Mouse (Mus musculus) adrenal gland, adult 18-20 months (tissue): Measurements from ENCODE around the gene Rpsa. TPM values are rescaled to one million over a fixed set of nuclear protein-coding genes. Genes with fewer than 3 reads are reported as not detected.
"Not testable (repeated sequence)": the region's sequence is repeated elsewhere in the genome, so short reads cannot be mapped to it uniquely, and the experiment has no call there.

ENCODE experiments used
- DNase-seq, 2 experiments: peaks; one replicate each; pipeline ENCODE4 v3.0.0; 2021 to 2022; ENCODE audit warnings: low spot score in 2 of 2
- long read RNA-seq, 2 experiments: library from polyadenylated mRNA; stranded (forward); transcript quantifications; one replicate each; pipeline ENCODE4 v2.0.0; 2021
- total RNA-seq, 2 experiments: library from RNA; stranded (reverse); gene quantifications; 1 replicate in 1 of 2; 2 replicates in 1 of 2; pipeline ENCODE4 v1.2.3; 2021

The Rpsa gene
- 100 to 1,000 TPM; 726 to 738 TPM for total RNA-seq
- long read RNA-seq, experiment 1, transcript Rpsa-201 (7 exons, 1,938 nt) = major isoform, 63 of 75 reads
- long read RNA-seq, experiment 1, partial matches to known transcripts = 5 of 75 reads
- long read RNA-seq, experiment 1, other reads (novel, unspliced or antisense) = 3 of 75 reads
- long read RNA-seq, experiment 2, transcript Rpsa-201 (7 exons, 1,938 nt) = major isoform, 228 of 296 reads
- long read RNA-seq, experiment 2, transcript Rpsa-204 (6 exons, 1,599 nt) = minor isoform, 12 of 296 reads
- long read RNA-seq, experiment 2, partial matches to known transcripts = 51 of 296 reads
- long read RNA-seq, experiment 2, other reads (novel, unspliced or antisense) = 5 of 296 reads

GRCm38 (mm10) chr9:120127538-120128251, at the start of gene Rpsa:
Gene Rpsa, plus strand, starts transcription at chr9:120127689.
- peak; percentile 92 for DNase-seq

GRCm38 (mm10) chr9:120078241-120078640, 49.2 kb upstream of the Rpsa start:
- no peak for DNase-seq

DNA sequence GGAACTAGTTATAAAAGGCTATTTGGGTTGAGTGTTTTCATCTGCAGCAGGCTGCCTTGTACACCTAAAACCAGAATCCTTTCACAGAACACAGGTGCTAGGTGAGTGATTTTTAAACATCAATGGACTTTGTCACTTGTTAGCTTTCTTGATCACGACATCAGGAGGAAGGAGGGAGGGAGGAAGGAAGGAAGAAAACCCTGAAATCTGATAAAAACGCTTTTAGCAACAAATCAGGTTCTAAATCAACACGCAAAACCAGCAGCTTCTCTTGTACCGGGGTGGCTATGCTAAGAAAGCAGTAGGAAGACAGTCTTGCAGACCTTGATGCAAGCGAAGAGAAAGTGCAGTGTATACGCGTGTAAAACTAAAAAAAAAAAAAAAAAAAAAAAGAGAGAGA, 47.6 kb upstream of the Rpsa start:
- no peak for DNase-seq

DNA sequence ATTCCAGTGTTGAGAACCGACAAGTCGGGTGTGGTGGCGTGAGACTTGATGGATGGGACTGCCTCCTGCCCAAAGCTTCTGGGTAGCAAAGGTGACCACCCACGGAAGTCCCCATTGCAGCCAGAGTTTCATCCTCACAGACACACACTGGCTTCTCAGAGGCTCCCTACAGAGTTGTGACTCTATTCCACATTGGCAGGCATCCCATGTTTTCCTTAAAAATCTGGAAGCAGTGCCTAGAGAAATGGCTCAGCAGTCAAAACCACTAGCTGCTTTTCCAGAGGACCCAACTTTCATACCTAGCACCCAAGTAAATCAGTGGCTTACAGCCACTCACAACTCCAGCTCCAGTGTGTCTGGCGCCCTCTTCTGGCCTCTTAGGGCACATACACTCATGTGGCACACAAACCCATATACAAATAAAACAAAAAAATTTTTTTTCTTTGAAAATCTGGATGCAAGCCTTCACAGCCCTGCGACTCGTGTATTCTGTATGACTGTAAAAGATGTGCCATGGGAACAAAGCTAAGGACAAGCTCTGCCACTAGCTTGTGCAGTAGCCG, 46.9 kb upstream of the Rpsa start:
- DNase-seq = no peak

DNA sequence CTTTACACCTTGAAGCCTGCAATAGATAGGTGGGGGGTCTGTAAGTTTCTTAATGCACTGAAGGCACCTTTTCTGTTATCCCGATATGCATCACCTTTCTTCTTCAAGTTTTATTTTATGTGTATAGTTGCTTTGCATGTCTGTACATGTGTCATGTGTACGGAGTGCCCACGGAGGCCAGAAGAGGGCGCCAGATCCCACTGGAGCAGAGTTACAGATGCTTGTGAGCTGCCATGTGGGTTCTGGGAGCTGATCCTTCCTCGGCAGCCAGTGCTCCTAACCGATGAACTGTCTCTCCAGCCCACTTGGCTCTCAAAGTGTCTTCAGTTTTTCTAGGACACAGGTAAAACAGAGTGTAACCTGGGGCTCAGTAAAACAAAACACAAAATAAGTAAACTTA, 46.2 kb upstream of the Rpsa start:
- DNase-seq = no peak

GRCm38 (mm10) chr9:120081967-120082366, 45.5 kb upstream of the Rpsa start:
- no peak for DNase-seq

DNA sequence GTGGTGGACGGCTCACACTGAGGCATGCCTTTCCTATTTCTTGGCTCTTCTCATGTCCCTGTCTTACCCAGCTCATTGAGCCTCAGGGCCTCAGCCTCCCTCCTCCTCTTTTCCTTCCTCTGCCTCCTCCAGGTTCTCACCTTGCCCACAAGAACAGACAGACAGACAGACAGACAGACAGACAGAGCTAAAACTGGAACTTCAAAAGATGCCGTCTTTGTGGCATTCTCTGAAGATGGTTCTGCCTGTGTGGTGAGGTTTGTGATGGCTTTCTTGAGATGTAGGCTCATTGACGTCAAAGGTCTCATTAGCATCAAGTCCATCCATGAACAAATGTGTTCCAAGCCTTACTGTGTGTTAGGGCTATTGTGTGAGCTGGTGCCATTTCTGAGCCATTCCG, 44.8 kb upstream of the Rpsa start:
- DNase-seq = no peak

DNA sequence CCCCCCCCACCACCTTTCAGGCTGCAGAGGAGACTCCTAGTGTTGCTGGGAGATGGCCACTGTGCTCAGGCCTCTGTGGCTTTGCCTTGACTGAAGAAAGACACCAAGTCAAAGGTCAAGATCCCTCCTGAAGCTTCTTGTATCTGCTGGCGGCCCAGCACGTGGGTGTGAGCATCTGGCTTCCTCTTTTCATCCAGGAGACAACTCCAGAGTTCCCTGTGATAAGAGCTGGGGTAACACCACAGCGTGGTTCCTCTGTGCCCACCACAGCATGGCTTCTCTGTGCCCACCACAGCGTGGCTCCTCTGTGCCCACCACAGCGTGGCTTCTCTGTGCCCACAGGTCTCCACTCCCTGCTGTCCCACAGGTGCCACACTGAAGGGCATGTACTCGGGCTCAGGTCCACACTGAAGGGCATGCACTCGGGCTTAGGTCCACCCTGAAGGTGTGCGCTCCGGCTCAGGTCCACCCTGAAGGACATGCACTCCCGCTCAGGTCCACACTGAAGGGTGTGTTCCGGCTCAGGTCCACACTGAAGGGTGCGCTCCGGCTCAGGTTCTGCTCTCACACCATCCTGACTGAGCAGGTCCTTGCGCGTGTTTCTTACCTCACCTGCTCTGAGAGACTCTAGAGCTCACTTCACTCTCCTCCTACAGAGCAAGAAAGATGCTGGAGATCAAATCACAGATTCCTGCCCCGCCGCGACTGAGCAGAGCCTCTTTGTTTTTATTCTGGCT, 44.2 kb upstream of the Rpsa start:
- DNase-seq = no peak

DNA sequence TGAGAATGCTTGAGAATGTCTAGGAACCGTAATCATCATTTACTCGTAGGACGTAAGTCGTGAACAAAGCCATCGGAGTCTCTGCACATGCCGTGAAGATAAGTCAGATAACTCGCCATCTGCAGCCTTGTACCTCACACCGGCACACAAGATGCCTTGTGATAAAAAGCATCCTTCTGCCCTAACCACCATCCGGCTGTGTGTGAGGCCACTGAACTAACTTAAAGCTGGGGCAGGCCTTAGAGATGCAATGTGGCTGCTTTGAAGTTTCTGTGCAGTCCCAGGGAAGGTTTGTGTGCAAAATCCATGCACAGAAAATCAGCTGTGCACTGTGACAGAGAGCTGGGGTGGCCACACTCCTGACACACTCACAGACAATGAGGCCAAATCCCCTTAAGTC, 43.1 kb upstream of the Rpsa start:
- no peak for DNase-seq

DNA sequence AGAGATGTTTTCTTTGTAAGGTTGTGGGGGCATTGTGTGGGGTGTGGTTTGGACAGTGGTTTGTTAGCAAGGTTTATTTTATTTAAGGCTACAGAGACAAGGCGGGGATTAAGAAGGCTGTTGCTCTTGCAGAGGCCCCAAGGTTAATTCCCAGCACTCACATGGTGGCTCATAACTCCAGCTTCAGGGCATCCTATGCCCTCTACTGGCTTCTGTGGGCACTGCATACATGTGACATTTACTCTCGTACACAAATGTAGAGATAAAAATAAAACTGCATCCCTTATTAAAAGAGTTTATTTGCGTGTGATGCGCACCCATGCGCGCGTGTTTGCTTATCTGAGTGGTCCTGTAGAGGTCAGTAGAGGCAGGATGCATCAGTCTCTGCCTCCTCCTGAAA, 38.4 kb upstream of the Rpsa start:
- no peak for DNase-seq

- DNase-seq = no peak
Observed at GRCm38 (mm10) chr9:120091086-120091485, 36.4 kb upstream of the Rpsa start.

GRCm38 (mm10) chr9:120091696-120092238, 35.7 kb upstream of the Rpsa start, which contains the start of gene Ccr8:
Gene Ccr8, plus strand, starts transcription at chr9:120092114.
- no peak for DNase-seq

DNA sequence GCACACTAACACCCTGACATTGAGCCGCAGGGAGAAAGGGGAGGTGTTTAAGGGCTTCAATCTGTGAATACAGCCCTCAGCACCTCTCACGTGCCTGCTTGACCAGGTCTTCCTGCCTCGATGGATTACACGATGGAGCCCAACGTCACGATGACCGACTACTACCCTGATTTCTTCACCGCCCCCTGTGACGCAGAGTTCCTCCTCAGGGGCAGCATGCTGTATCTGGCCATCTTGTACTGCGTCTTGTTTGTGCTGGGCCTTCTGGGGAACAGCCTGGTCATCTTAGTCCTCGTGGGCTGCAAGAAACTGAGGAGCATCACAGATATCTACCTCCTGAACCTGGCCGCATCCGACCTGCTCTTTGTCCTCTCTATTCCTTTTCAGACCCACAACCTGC, 33.8 kb upstream of the Rpsa start:
- DNase-seq = no peak

GRCm38 (mm10) chr9:120095886-120096285, 31.6 kb upstream of the Rpsa start:
- no peak for DNase-seq

GRCm38 (mm10) chr9:120098682-120099081, 28.8 kb upstream of the Rpsa start:
- peak; percentile 55 to 64 for DNase-seq

GRCm38 (mm10) chr9:120099304-120099703, 28.2 kb upstream of the Rpsa start:
- no peak for DNase-seq

DNA sequence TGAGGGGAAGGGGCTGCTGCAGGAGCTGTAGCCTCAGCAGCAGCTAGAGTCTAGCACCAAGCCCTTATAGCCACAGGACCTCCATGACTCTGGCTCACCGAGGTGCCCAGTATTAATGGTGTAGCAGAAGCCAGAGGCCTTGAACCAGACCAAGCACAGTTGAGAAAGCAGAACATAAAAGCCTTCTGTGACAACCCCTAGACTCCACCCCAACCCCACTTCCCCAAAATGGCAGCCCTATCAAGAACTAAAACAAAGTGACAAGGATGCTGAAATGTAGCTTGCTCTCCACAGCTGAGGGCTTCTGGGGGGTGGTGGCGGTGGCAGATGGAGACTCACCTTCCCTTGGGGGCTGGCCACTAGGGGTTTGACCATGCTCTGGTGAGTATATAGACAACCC, 26.3 kb upstream of the Rpsa start:
- no peak for DNase-seq

GRCm38 (mm10) chr9:120108953-120109352, 18.5 kb upstream of the Rpsa start:
- DNase-seq = not testable (repeated sequence)

DNA sequence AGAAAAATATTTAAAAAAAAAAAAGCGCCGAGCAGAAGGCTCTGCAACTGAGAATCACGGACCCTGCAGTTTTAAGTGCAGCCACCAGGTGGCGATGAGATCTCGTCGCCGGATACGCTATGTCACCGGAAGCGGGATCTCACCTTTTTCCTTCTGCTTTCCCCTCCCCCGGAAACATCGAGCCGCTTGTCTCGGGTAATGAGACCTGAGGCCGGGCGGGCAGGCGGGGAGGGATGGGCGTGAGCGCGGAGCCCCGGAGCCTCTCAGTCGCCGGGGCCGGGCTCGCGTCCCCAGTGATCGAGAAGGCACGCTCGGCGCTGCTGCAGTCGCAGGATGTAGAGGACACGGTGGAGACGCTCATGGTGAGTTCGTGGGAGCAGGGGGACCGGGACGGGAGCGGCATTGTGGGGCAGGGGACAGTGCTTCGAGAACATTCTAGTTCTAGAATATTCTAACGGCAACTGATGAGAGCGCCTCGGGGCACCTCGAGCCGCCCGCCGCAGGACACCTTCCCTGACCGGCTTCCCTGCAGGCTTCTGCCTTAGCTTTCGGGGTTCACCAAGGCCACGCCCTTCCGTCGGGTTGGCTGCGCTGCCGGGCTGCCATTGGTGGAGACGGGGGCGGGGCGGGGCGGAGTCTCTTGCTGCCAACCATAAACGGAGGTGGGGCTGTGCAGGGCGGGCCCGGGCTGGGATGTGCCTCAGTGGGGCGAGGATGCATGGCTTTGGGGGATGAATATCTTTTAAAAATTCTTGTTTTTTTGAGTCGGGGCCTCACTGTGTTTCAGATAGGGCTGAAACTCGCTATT, 17.1 kb upstream of the Rpsa start, which contains the start of gene Slc25a38:
Slc25a38 (plus strand) TSS at position 164 of the 808 bp plus-strand sequence.
- peak; percentile 90 for DNase-seq
